Mouse (Mus musculus) lung, postnatal 0 days (tissue): ENCODE results near the gene Fry.

ENCODE experiments used
- CTCF ChIP-seq: IDR thresholded peaks from 2 replicates; pipeline ENCODE4 v1.5.1; 2016; ENCODE audit warnings: antibody characterized with exemption, mild to moderate bottlenecking
- EP300 ChIP-seq: IDR thresholded peaks from 2 replicates; pipeline ENCODE4 v1.6.1; 2016; ENCODE audit warnings: antibody characterized with exemption, mild to moderate bottlenecking, control low read depth

DNA sequence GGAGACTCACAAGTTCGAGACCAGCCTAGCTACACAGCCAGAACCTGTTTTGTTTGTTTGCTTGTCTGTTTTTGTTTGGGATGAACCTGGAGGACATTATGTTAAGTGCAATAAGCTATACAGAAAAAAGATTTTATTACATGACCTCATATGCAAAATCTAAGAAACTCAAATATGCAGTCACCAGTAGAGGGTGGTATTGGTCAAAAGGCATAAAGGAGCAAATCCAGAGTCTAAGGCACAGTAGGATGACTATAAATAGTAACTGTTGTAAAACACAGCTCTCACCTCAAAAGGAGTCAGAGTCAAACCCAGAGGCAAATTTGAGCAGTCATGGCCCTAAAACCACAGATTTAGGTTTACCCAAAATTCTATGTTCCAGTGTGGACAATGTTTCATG, 401.1 kb downstream of the Fry start:
- TF ChIP-seq CTCF, result peak; percentile 70
- TF ChIP-seq EP300, result no peak
